Mouse (Mus musculus): ENCODE measurements around the gene Nsg1. TPM values are rescaled to one million over a fixed set of nuclear protein-coding genes. Genes with fewer than 3 reads are reported as not detected.

Nsg1 gene
- polyA plus RNA-seq, 1 experiment from 2014 or later, result 128 TPM

DNA sequence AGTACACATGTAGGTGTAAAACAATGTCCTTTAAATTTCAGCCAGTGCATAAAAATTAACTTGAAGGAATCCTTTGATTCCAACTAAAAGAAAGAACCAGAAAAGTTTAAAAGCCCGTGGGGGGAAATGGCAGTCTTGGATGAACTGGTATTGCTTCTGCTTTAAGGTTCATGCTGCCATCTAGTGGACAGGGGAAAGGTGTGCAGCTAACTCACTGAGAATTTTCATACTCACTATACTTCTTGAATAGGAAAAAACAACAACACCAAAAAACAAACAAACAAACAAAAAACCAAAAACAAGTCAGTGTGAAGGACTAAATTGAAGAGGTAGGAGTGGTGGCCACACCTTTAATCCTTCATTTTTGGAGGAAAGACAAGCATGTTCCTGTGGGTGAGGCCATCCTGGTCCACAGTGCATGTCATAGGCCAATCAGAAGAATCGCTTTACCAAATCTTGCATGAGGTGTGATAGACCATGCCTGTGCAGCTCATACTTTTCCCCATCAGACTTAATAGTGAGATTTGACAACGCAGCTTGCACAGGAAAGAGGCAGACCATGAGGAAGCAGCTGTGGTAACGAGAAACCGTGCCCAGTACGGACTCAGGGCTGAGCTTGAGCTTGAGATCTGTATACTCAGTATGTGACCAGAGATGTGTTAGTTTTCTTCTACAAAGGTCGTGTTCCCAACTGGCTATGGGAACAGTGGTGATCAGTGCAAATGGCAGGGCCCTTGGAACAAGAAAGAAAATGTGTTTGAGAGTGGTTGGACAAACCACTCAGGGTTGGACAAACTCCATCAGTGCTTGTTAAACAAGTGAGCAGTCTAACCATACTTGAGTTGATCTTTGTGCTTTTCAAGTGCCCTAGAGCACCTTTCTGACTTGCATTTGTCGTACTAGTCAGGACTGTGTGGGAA is 68.4 kb downstream of the Nsg1 start:
- H3K4me1 ChIP-seq, result peaks cover 25% of the 10 kb centered on the region
- H3K27ac ChIP-seq (replicated peaks), result no peak overlapping the region
- 72% methylated on average over 8 of the region's 8 CpGs for WGBS
- peaks cover 27% of the 10 kb centered on the region for H3K27me3 ChIP-seq (replicated peaks; ENCODE audit: low read depth, poor library complexity, severe bottlenecking)
- no peak overlapping the region for H3K4me3 ChIP-seq
- no peaks in the 10 kb centered on the region for H3K36me3 ChIP-seq (replicated peaks)
- H3K9me3 ChIP-seq, result no peaks in the 10 kb centered on the region
- DNase-seq (ENCODE audit: low spot score), result no peak

DNA sequence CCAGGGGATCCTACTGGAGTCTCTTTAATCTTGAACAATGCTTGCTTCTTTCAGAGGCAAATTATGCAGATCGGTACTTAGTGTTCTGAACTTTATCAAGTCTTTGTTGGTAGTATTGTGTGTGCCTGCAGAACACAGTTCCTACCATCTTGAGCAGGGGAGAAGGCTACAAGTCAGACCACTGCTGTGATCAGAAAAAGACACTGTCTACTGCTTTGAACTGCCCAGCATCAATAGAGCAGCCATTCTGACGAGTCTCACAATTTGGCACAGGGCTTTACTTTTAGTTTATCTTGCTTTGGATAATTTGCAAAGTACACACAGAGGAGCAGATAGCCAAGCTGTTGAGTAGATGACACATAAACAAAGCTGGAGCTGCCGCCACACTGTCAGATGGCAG is 69.1 kb downstream of the Nsg1 start:
- no peak overlapping the region; the same call in 1 of the 2 replicates for H3K27ac ChIP-seq (replicated peaks)
- H3K4me1 ChIP-seq, result peaks cover 32% of the 10 kb centered on the region
- 69% methylated on average over 3 of the region's 3 CpGs for WGBS
- DNase-seq (ENCODE audit: low spot score), result no peak
- H3K27me3 ChIP-seq (replicated peaks; ENCODE audit: low read depth, poor library complexity, severe bottlenecking), result peaks cover 27% of the 10 kb centered on the region
- H3K4me3 ChIP-seq, result no peak overlapping the region
- H3K36me3 ChIP-seq (replicated peaks), result no peaks in the 10 kb centered on the region
- no peaks in the 10 kb centered on the region for H3K9me3 ChIP-seq

DNA sequence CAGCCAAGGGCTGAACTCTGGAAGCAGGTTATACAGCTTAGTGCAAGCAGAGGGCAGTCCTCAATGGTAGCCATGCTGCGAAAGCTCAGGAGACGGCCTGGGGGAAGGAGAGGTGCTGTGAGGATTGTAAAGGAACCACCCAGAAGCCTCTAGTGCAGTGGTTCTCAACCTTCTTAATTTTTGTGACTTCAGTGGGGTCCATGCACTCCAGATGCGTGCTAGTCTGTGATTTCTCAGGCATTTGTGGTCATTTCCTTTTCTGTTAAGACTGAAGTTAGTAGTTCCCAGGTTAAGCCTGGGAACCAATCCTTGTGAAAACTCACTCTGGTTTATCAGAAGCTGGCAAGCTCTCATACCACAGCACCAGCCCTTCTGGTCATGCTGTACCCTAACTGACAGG is 69.6 kb downstream of the Nsg1 start:
- Histone ChIP-seq H3K9me3 (no peaks in the 10 kb centered on the region), H3K27me3 (replicated peaks; ENCODE audit: low read depth, poor library complexity, severe bottlenecking) (peaks cover 27% of the 10 kb centered on the region)
- WGBS, result 72% methylated on average over 3 of the region's 3 CpGs

More for the DNA sequence above, 69.6 kb downstream of the Nsg1 start:
- H3K36me3 ChIP-seq (replicated peaks), result no peaks in the 10 kb centered on the region
- DNase-seq (ENCODE audit: low spot score), result no peak
- peaks cover 37% of the 10 kb centered on the region for H3K4me1 ChIP-seq
- no peak overlapping the region for H3K27ac ChIP-seq (replicated peaks)
- H3K4me3 ChIP-seq, result no peak overlapping the region

Other genes with a start within 250 kb of the Nsg1 start
- 54.8 and 55.8 TPM in 2 replicates for gene Stx18, start 121.2 kb downstream of the Nsg1 start, polyA plus RNA-seq (2016; fragmentation: Nextera tagmentation; extraction: Ambion mirVana)
- gene Zbtb49, start 60.5 kb upstream of the Nsg1 start, polyA plus RNA-seq (2016; fragmentation: Nextera tagmentation; extraction: Ambion mirVana), result 19.1 and 20.7 TPM in 2 replicates
- 193 and 201 TPM in 2 replicates for gene Lyar, start 60.6 kb upstream of the Nsg1 start, polyA plus RNA-seq (2016; fragmentation: Nextera tagmentation; extraction: Ambion mirVana)
- 71.4 and 75.8 TPM in 2 replicates for gene Tmem128, start 100.3 kb upstream of the Nsg1 start, polyA plus RNA-seq (2016; fragmentation: Nextera tagmentation; extraction: Ambion mirVana)
- gene Otop1, start 116.1 kb upstream of the Nsg1 start, polyA plus RNA-seq (2016; fragmentation: Nextera tagmentation; extraction: Ambion mirVana), result 0.45 and 0.60 TPM in 2 replicates
- 0.05 and 0.09 TPM in 2 replicates for gene Drd5, start 159.5 kb upstream of the Nsg1 start, polyA plus RNA-seq (2016; fragmentation: Nextera tagmentation; extraction: Ambion mirVana)

Data from embryonic facial prominence, embryonic 10.5 days (tissue).